Mouse (Mus musculus): Measurements from ENCODE around the gene Ptprn2. TPM values are rescaled to one million over a fixed set of nuclear protein-coding genes. Genes with fewer than 3 reads are reported as not detected.
A peak's percentile ranks its signal among the peaks of the same experiment; 100 is the strongest.

Gene Ptprn2
- polyA plus RNA-seq, 1 experiment, result 0.37 TPM

DNA sequence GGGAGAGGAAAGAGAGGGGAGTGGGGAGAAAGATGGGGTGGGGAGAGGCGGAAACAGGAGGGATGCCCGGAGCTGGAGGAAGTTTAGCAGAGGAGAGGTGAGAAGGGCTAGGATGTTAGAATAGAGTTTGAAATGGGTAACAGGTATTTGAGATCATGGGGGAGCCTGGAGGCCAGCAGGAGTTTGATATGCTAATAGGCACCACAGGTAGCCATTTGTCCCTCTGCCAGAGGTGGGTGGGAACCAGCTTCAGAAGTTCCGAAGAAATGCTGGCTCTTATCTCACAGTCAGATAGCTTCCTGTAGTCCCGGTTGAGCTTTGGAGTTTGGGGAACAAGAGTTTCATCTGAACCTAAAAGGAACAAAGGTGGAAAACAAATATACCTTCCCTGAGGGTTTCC, 155.4 kb downstream of the Ptprn2 start:
- no peaks in the 10 kb centered on the region for H3K36me3 ChIP-seq (ENCODE audit: control insufficient read depth, insufficient read depth, low read length, poor library complexity, severe bottlenecking)
- peaks cover 2% of the 10 kb centered on the region for H3K4me1 ChIP-seq (ENCODE audit: control insufficient read depth, insufficient read depth, low read length)
- no peak overlapping the region for H3K4me3 ChIP-seq (ENCODE audit: low read depth, low read length)

DNA sequence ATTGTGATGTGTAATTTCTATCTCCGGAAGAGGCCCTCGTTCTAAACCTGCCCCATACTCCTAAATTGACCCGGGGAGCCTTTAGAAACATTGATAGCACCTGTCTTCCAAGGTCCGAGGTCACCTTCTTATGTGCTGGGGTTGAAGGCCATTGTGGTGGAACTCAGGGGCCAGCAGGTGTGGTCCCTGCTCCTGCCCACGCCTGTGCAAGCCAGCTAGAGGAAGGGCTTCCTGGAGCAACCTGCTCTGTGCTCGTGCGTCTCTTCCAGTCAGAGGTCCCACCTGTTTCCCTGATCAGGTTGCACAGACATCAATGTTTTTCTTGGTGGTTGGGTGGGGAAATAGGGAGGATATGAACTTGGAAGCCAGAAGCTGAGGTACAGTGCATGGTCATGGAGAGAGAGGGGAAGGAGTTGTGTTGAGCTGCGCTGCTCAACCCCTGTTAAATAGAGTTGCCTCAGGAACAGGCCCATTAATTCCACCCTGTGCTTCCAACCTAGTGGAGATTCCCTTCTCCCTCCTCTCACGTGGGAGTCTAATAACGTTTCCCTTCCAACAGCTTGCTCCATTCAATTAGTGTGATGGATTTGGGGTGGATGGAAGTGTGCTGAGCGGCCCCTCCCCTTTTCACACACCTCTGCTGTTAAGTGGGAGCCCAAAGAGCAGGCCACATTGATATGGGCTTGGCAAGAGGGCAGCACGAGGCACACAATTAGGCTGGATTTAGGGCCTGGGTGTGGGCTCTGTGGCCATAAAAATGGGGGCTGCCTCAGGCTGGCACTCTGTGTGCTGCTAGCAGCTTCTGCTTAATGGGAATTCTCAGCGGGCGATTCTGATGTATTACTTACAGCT, 156.0 kb downstream of the Ptprn2 start:
- H3K9ac ChIP-seq (ENCODE audit: low read depth, poor library complexity, severe bottlenecking), result no peak overlapping the region
- H3K27ac ChIP-seq (ENCODE audit: insufficient read depth, low read length), result no peak overlapping the region
- H3K27me3 ChIP-seq (ENCODE audit: control insufficient read depth, insufficient read depth, low read length, poor library complexity, severe bottlenecking), result peaks cover 1% of the 10 kb centered on the region; the same call in 1 of the 2 replicates
- H3K4me1 ChIP-seq (ENCODE audit: control insufficient read depth, insufficient read depth, low read length), result peaks cover 2% of the 10 kb centered on the region
- H3K36me3 ChIP-seq (ENCODE audit: control insufficient read depth, insufficient read depth, low read length, poor library complexity, severe bottlenecking), result no peaks in the 10 kb centered on the region
- H3K9me3 ChIP-seq (replicated peaks; ENCODE audit: control insufficient read depth, insufficient read depth, low read length, poor library complexity, severe bottlenecking), result no peaks in the 10 kb centered on the region
- no peak overlapping the region for H3K4me3 ChIP-seq (ENCODE audit: low read depth, low read length)
- no peak for TF ChIP-seq CTCF (IDR thresholded peaks at IDR 0.05; ENCODE audit: low read depth, low read length)
- TF ChIP-seq POLR2A (IDR thresholded peaks at IDR 0.05; ENCODE audit: insufficient read depth, low read length), result no peak
- TF ChIP-seq EP300 (IDR thresholded peaks at IDR 0.05; ENCODE audit: insufficient read depth, low read depth, low read length), result no peak

More for the DNA sequence above, 155.4 kb downstream of the Ptprn2 start:
- H3K9ac ChIP-seq (ENCODE audit: low read depth, poor library complexity, severe bottlenecking), result no peak overlapping the region
- no peaks in the 10 kb centered on the region for H3K9me3 ChIP-seq (replicated peaks; ENCODE audit: control insufficient read depth, insufficient read depth, low read length, poor library complexity, severe bottlenecking)
- peaks cover 1% of the 10 kb centered on the region; the same call in 1 of the 2 replicates for H3K27me3 ChIP-seq (ENCODE audit: control insufficient read depth, insufficient read depth, low read length, poor library complexity, severe bottlenecking)
- no peak for TF ChIP-seq CTCF (IDR thresholded peaks at IDR 0.05; ENCODE audit: low read depth, low read length)
- no peak for TF ChIP-seq POLR2A (IDR thresholded peaks at IDR 0.05; ENCODE audit: insufficient read depth, low read length)
- peak; percentile 57; the same call in 1 of the 2 replicates for TF ChIP-seq EP300 (IDR thresholded peaks at IDR 0.05; ENCODE audit: insufficient read depth, low read depth, low read length)
- H3K27ac ChIP-seq (ENCODE audit: insufficient read depth, low read length), result no peak overlapping the region

DNA sequence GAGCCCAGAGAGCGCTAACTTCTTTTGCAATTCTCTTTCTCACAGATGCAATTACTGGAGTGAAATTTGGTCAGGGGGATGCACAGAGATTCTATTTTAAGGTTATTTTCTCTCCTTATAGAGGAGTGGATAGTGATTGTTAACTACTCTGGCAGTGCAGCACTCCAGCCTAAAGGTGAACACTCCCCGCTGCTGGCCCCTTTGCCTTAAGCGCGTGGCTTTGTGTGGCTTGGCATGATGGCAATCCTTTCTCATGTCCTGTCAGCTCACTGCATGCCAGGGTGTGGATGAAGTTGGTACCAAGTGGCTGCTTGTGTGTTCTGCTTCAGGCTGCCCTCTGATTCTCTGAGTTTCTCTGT, 156.7 kb downstream of the Ptprn2 start:
- H3K27ac ChIP-seq (ENCODE audit: insufficient read depth, low read length), result no peak overlapping the region

DNA sequence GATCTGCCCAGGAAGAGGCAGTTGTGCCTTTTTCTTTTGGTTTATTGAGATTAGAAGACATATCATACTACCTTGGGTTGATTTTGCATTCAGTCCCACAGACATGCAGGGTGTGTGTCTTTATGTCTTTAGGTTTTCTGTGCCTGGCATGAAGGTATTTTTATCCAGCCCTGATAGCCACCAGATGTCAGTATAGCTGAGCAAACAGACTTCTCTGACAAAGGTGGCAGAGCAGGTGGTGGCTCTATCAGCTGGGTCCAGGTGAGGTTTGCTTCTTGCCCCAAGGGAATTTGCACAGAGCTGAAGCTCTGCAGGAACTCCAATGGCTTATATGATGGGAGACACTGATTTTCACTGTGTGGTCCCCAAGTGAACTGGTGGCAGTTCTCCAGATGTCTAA, 161.3 kb downstream of the Ptprn2 start:
- H3K9ac ChIP-seq (ENCODE audit: low read depth, poor library complexity, severe bottlenecking), result no peak overlapping the region
- no peak overlapping the region for H3K4me3 ChIP-seq (ENCODE audit: low read depth, low read length)
- H3K4me1 ChIP-seq (ENCODE audit: control insufficient read depth, insufficient read depth, low read length), result no peaks in the 10 kb centered on the region
- no peak overlapping the region for H3K27ac ChIP-seq (ENCODE audit: insufficient read depth, low read length)
- no peaks in the 10 kb centered on the region; the same call in 1 of the 2 replicates for H3K27me3 ChIP-seq (ENCODE audit: control insufficient read depth, insufficient read depth, low read length, poor library complexity, severe bottlenecking)
- H3K9me3 ChIP-seq (replicated peaks; ENCODE audit: control insufficient read depth, insufficient read depth, low read length, poor library complexity, severe bottlenecking), result no peaks in the 10 kb centered on the region
- no peak for TF ChIP-seq EP300 (IDR thresholded peaks at IDR 0.05; ENCODE audit: insufficient read depth, low read depth, low read length)
- no peak for TF ChIP-seq POLR2A (IDR thresholded peaks at IDR 0.05; ENCODE audit: insufficient read depth, low read length)
- peak; percentile 6 for TF ChIP-seq CTCF (IDR thresholded peaks at IDR 0.05; ENCODE audit: low read depth, low read length)
- H3K36me3 ChIP-seq (ENCODE audit: control insufficient read depth, insufficient read depth, low read length, poor library complexity, severe bottlenecking), result no peaks in the 10 kb centered on the region

More for the DNA sequence above, 156.7 kb downstream of the Ptprn2 start:
- H3K4me3 ChIP-seq (ENCODE audit: low read depth, low read length), result no peak overlapping the region
- no peaks in the 10 kb centered on the region for H3K36me3 ChIP-seq (ENCODE audit: control insufficient read depth, insufficient read depth, low read length, poor library complexity, severe bottlenecking)
- no peak for TF ChIP-seq CTCF (IDR thresholded peaks at IDR 0.05; ENCODE audit: low read depth, low read length)
- no peak for TF ChIP-seq EP300 (IDR thresholded peaks at IDR 0.05; ENCODE audit: insufficient read depth, low read depth, low read length)
- no peak for TF ChIP-seq POLR2A (IDR thresholded peaks at IDR 0.05; ENCODE audit: insufficient read depth, low read length)
- no peak overlapping the region for H3K9ac ChIP-seq (ENCODE audit: low read depth, poor library complexity, severe bottlenecking)
- H3K27me3 ChIP-seq (ENCODE audit: control insufficient read depth, insufficient read depth, low read length, poor library complexity, severe bottlenecking), result peaks cover 1% of the 10 kb centered on the region; the same call in 1 of the 2 replicates
- H3K4me1 ChIP-seq (ENCODE audit: control insufficient read depth, insufficient read depth, low read length), result peaks cover 2% of the 10 kb centered on the region
- H3K9me3 ChIP-seq (replicated peaks; ENCODE audit: control insufficient read depth, insufficient read depth, low read length, poor library complexity, severe bottlenecking), result no peaks in the 10 kb centered on the region

DNA sequence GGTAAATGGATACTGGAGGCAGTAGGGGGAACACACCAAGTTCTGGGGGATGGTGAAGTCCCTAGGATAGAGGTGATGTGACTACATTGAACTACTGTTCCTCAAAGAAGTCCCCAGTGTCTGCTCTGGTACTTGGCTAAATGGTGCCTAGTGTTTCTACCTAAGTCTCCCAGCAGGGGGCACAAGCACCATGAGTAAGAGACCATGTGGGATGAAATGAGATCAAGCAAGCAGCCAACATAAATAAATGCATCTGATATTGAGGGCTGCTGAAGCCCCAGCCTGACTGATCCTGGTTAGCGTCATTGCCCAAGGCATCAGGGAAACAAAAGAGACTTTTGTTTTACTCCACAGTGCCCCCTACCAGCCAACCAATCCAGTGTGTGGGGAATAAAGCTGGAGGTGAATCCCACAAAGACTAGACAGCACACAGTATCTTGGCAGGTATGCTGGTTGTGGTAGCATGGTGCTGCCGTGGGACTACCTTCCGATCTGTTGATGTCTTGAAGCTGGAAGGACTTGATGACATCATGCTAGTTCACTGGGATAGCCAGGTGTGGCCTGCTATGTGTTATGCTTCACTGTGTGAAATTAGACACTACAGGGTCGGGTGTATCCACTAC, 163.2 kb downstream of the Ptprn2 start:
- H3K9ac ChIP-seq (ENCODE audit: low read depth, poor library complexity, severe bottlenecking), result no peak overlapping the region
- no peak overlapping the region for H3K4me3 ChIP-seq (ENCODE audit: low read depth, low read length)
- H3K27me3 ChIP-seq (ENCODE audit: control insufficient read depth, insufficient read depth, low read length, poor library complexity, severe bottlenecking), result no peaks in the 10 kb centered on the region; the same call in 1 of the 2 replicates
- no peaks in the 10 kb centered on the region for H3K9me3 ChIP-seq (replicated peaks; ENCODE audit: control insufficient read depth, insufficient read depth, low read length, poor library complexity, severe bottlenecking)
- TF ChIP-seq CTCF (IDR thresholded peaks at IDR 0.05; ENCODE audit: low read depth, low read length), result no peak
- TF ChIP-seq EP300 (IDR thresholded peaks at IDR 0.05; ENCODE audit: insufficient read depth, low read depth, low read length), result no peak
- TF ChIP-seq POLR2A (IDR thresholded peaks at IDR 0.05; ENCODE audit: insufficient read depth, low read length), result no peak
- H3K27ac ChIP-seq (ENCODE audit: insufficient read depth, low read length), result no peak overlapping the region
- H3K36me3 ChIP-seq (ENCODE audit: control insufficient read depth, insufficient read depth, low read length, poor library complexity, severe bottlenecking), result no peaks in the 10 kb centered on the region
- H3K4me1 ChIP-seq (ENCODE audit: control insufficient read depth, insufficient read depth, low read length), result no peaks in the 10 kb centered on the region

DNA sequence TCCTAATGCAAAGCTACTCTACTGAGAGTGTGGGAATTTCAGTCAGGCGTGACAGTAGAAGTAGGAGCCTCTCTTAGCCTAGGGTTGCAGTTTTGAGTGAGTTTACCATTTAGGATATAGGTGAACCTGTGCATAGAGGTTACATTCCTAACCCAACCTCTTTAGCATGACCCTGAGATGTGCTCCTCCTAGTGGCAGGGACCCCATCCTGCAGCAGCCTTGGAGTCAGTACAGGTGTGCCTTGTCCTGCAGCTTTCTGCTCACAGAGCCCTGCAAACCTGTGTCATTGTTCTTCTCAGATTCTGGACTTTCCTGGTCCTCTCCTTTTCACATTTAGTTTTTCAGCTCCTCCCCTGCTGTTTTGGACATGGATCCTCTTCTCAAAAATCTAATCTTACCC, 168.2 kb downstream of the Ptprn2 start:
- no peaks in the 10 kb centered on the region for H3K27me3 ChIP-seq (ENCODE audit: control insufficient read depth, insufficient read depth, low read length, poor library complexity, severe bottlenecking)
- H3K9me3 ChIP-seq (replicated peaks; ENCODE audit: control insufficient read depth, insufficient read depth, low read length, poor library complexity, severe bottlenecking), result no peaks in the 10 kb centered on the region
- no peaks in the 10 kb centered on the region for H3K4me1 ChIP-seq (ENCODE audit: control insufficient read depth, insufficient read depth, low read length)
- no peak overlapping the region for H3K4me3 ChIP-seq (ENCODE audit: low read depth, low read length)
- H3K36me3 ChIP-seq (ENCODE audit: control insufficient read depth, insufficient read depth, low read length, poor library complexity, severe bottlenecking), result no peaks in the 10 kb centered on the region
- no peak overlapping the region for H3K9ac ChIP-seq (ENCODE audit: low read depth, poor library complexity, severe bottlenecking)
- TF ChIP-seq CTCF (IDR thresholded peaks at IDR 0.05; ENCODE audit: low read depth, low read length), result peak; percentile 76
- no peak for TF ChIP-seq EP300 (IDR thresholded peaks at IDR 0.05; ENCODE audit: insufficient read depth, low read depth, low read length)
- H3K27ac ChIP-seq (ENCODE audit: insufficient read depth, low read length), result no peak overlapping the region

Measured in ES-Bruce4 (cell line).